8 mouse cellular contexts compared by ENCODE assay signal in genomic region chr13:6648669-6649233, GRCm38 (mm10). TPM values are rescaled to one million over a fixed set of nuclear protein-coding genes. Genes with fewer than 3 reads are reported as not detected.
DNase-seq lines count a peak whose midpoint lies in the region; ATAC-seq and TF ChIP-seq lines count a peak whose summit lies in the region.

TSS of gene Pfkp (minus strand) at chr13:6648777.

- H3K4me3 ChIP-seq in forebrain, embryonic 16.5 days (replicated peaks; ENCODE audit: low read length): peak within 1 kb of the TSS; percentile 77
- H3K4me3 ChIP-seq in layer of hippocampus, adult 2 months: peak within 1 kb of the TSS; percentile 74
- H3K4me3 ChIP-seq in lung, embryonic 14.5 days (ENCODE audit: low read depth, low read length): peak within 1 kb of the TSS; percentile 50
- peak within 1 kb of the TSS; percentile 56 for H3K4me3 ChIP-seq in olfactory bulb, adult 2 months (ENCODE audit: insufficient read depth, low read depth, low read length)
- peak within 1 kb of the TSS; percentile 57 for H3K4me3 ChIP-seq in thymus, adult 2 months (ENCODE audit: control insufficient read depth, insufficient read depth, low read length)

- DNase-seq in ES-CJ7 (ENCODE audit: low read depth, low spot score): peak; percentile 78
- peak; percentile 94 for DNase-seq in cerebellum, adult 11-12 months
- DNase-seq in heart, postnatal 36 days: peak; percentile 90 to 92
- DNase-seq in layer of hippocampus, adult 2 months (ENCODE audit: low spot score in 2 of 2): peak; percentile 92 to 93
- DNase-seq in lung, embryonic 14.5 days: peak; percentile 94
- peak; percentile 94 for DNase-seq in thymus, adult 2 months

- H3K36me3 ChIP-seq in forebrain, embryonic 16.5 days (ENCODE audit: control insufficient read depth, insufficient read depth): no peaks in the 10 kb centered on the region
- no peaks in the 10 kb centered on the region for H3K36me3 ChIP-seq in lung, embryonic 14.5 days (ENCODE audit: insufficient read depth)
- H3K36me3 ChIP-seq in thymus, adult 2 months (ENCODE audit: control insufficient read depth, insufficient read depth, low read length): no peaks in the 10 kb centered on the region

- intact Hi-C loops in heart, postnatal 36 days (cut with DNase I): no loop called here

- no peaks in the 10 kb centered on the region for H3K9me3 ChIP-seq in forebrain, embryonic 16.5 days (ENCODE audit: control insufficient read depth, low read length)
- no peaks in the 10 kb centered on the region for H3K9me3 ChIP-seq in lung, embryonic 14.5 days (ENCODE audit: low read depth, low read length)

- peak within 1 kb of the TSS; percentile 100 for H3K4me2 ChIP-seq in forebrain, embryonic 16.5 days (ENCODE audit: low read length)
- peak within 1 kb of the TSS; percentile 99 for H3K4me2 ChIP-seq in lung, embryonic 14.5 days

- peaks cover 18% of the 10 kb centered on the region for H3K4me1 ChIP-seq in forebrain, embryonic 16.5 days (replicated peaks; ENCODE audit: control insufficient read depth, insufficient read depth, low read length)
- no peaks in the 10 kb centered on the region for H3K4me1 ChIP-seq in lung, embryonic 14.5 days (ENCODE audit: insufficient read depth)
- peaks cover 10% of the 10 kb centered on the region for H3K4me1 ChIP-seq in olfactory bulb, adult 2 months (ENCODE audit: control insufficient read depth, insufficient read depth, low read length)
- no peaks in the 10 kb centered on the region; the same call in 1 of the 2 replicates for H3K4me1 ChIP-seq in thymus, adult 2 months (replicated peaks; ENCODE audit: control insufficient read depth, insufficient read depth, low read length)

- TF ChIP-seq POLR2A in olfactory bulb, adult 2 months (IDR thresholded peaks at IDR 0.05; ENCODE audit: insufficient read depth, low read depth, low read length): peak; percentile 84
- peak; percentile 67; the same call in 1 of the 2 replicates for TF ChIP-seq POLR2A in thymus, adult 2 months (IDR thresholded peaks at IDR 0.05; ENCODE audit: control insufficient read depth, extremely low read depth, insufficient read depth, low read length, poor library complexity)

- H3K27ac ChIP-seq in forebrain, embryonic 16.5 days (ENCODE audit: low read length): peak within 1 kb of the TSS; percentile 66
- peak within 1 kb of the TSS; percentile 94 for H3K27ac ChIP-seq in layer of hippocampus, adult 2 months
- H3K27ac ChIP-seq in lung, embryonic 14.5 days (ENCODE audit: low read depth): peak within 1 kb of the TSS; percentile 51; the same call in 1 of the 2 replicates
- peak within 1 kb of the TSS; percentile 68 for H3K27ac ChIP-seq in olfactory bulb, adult 2 months (ENCODE audit: insufficient read depth, low read depth, low read length)
- H3K27ac ChIP-seq in thymus, adult 2 months (ENCODE audit: control insufficient read depth, insufficient read depth, low read length): peak within 1 kb of the TSS; percentile 85

- peak; percentile 95 for ATAC-seq in forebrain, embryonic 16.5 days
- ATAC-seq in lung, embryonic 14.5 days (ENCODE audit: insufficient read depth): peak; percentile 98

- no peak for TF ChIP-seq CTCF in layer of hippocampus, adult 2 months (conservative IDR thresholded peaks at IDR 0.05)
- TF ChIP-seq CTCF in lung, embryonic 14.5 days (IDR thresholded peaks at IDR 0.05; ENCODE audit: low read depth): no peak
- no peak for TF ChIP-seq CTCF in olfactory bulb, adult 2 months (IDR thresholded peaks at IDR 0.05; ENCODE audit: insufficient read depth, low read depth, low read length)
- peak; percentile 15; the same call in 1 of the 2 replicates for TF ChIP-seq CTCF in thymus, adult 2 months (IDR thresholded peaks at IDR 0.05; ENCODE audit: borderline replicate concordance, control insufficient read depth, extremely low read depth, insufficient read depth, low read length, poor library complexity)

- H3K9ac ChIP-seq in forebrain, embryonic 16.5 days (replicated peaks; ENCODE audit: low read depth, low read length): peak within 1 kb of the TSS; percentile 72
- H3K9ac ChIP-seq in lung, embryonic 14.5 days: peak within 1 kb of the TSS; percentile 49

- WGBS in forebrain, embryonic 16.5 days: 2% methylated on average over 34 of the region's 34 CpGs
- 1% methylated on average over 34 of the region's 34 CpGs for WGBS in lung, embryonic 14.5 days
- WGBS in olfactory bulb, adult 2 months: under 1% methylated on average over 34 of the region's 34 CpGs
- under 1% methylated on average over 34 of the region's 34 CpGs for WGBS in thymus, adult 2 months

- H3K27me3 ChIP-seq in forebrain, embryonic 16.5 days (replicated peaks; ENCODE audit: control insufficient read depth, insufficient read depth, low read length): no peaks in the 10 kb centered on the region
- H3K27me3 ChIP-seq in lung, embryonic 14.5 days (ENCODE audit: insufficient read depth, low read length): no peaks in the 10 kb centered on the region
- H3K27me3 ChIP-seq in thymus, adult 2 months (ENCODE audit: control insufficient read depth, insufficient read depth, low read length): no peaks in the 10 kb centered on the region

RNA-seq across cellular contexts. Expression of gene Pfkp, which starts in this region (rescaled TPM):
- polyA plus RNA-seq in forebrain, embryonic 16.5 days (2015; fragmentation: Nextera tagmentation; extraction: Ambion mirVana): 207 and 277 TPM in 2 replicates
- total RNA-seq in heart, postnatal 36 days (2021): 10 to 100 TPM; 49.0 to 65.7 TPM
- 100 to 1,000 TPM; 210 to 212 TPM for total RNA-seq in layer of hippocampus, adult 2 months (2021)
- 20.0 and 20.8 TPM in 2 replicates for polyA plus RNA-seq in lung, embryonic 14.5 days (2014; fragmentation: Nextera tagmentation; extraction: Ambion mirVana)
- polyA plus RNA-seq in olfactory bulb, adult 2 months (2012; ENCODE audit: insufficient read depth, insufficient read length, low replicate concordance, missing spikeins): 150 and 420 TPM in 2 replicates
- polyA plus RNA-seq in thymus, adult 2 months (2012; rRNA removed): 82.0 and 93.2 TPM in 2 replicates

Comparison
In these comparisons a context has a peak if more than half of its experiments do, and no peak if none do; other contexts are left out.
1. Peak in every context shown above with its lines: DNase-seq, ATAC-seq, H3K4me3 ChIP-seq and H3K27ac ChIP-seq.